Mouse (Mus musculus) lung, postnatal 0 days (tissue): Measurements from ENCODE around the gene Actl6a.

Source experiments
- CTCF ChIP-seq: IDR thresholded peaks from 2 replicates; pipeline ENCODE4 v1.5.1; 2016; ENCODE audit warnings: antibody characterized with exemption, mild to moderate bottlenecking
- EP300 ChIP-seq: IDR thresholded peaks from 2 replicates; pipeline ENCODE4 v1.6.1; 2016; ENCODE audit warnings: antibody characterized with exemption, mild to moderate bottlenecking, control low read depth

- TF ChIP-seq CTCF (no peak), EP300 (no peak)
Measured at GRCm38 (mm10) chr3:32724191-32724590, 18.1 kb downstream of the Actl6a start.
